Mouse (Mus musculus): ENCODE measurements around the gene Lrrc75b.
"Not testable (repeated sequence)": the region's sequence is repeated elsewhere in the genome, so short reads cannot be mapped to it uniquely, and the experiment has no call there.

Lrrc75b gene

GRCm38 (mm10) chr10:75534216-75534615, 25.9 kb downstream of the Lrrc75b start:
- no peak for DNase-seq (ENCODE audit: low read depth, low spot score)

- no peak for DNase-seq (ENCODE audit: low read depth, low spot score)
These were observed 28.5 kb downstream of the Lrrc75b start for GRCm38 (mm10) chr10:75531532-75532090.

- no peak for DNase-seq (ENCODE audit: low read depth, low spot score)
These were observed 29.8 kb downstream of the Lrrc75b start for GRCm38 (mm10) chr10:75530322-75530721.

- DNase-seq (ENCODE audit: low read depth, low spot score), result not testable (repeated sequence)
These were observed 34.7 kb downstream of the Lrrc75b start for GRCm38 (mm10) chr10:75525450-75525849.

GRCm38 (mm10) chr10:75521643-75522042, 38.5 kb downstream of the Lrrc75b start:
- no peak for DNase-seq (ENCODE audit: low read depth, low spot score)

- DNase-seq (ENCODE audit: low read depth, low spot score), result no peak
These were observed 39.5 kb downstream of the Lrrc75b start for GRCm38 (mm10) chr10:75520581-75520980.

GRCm38 (mm10) chr10:75517758-75518143, 42.4 kb downstream of the Lrrc75b start, which contains the start of gene Gucd1:
Gucd1 (minus strand) TSS chr10:75517972.
- peak; percentile 97 for DNase-seq (ENCODE audit: low read depth, low spot score)

- DNase-seq (ENCODE audit: low read depth, low spot score), result peak; percentile 98
These were observed 42.9 kb downstream of the Lrrc75b start, which contains the start of gene Snrpd3 for GRCm38 (mm10) chr10:75517073-75517757. Snrpd3 (plus strand) TSS chr10:75517551.

- DNase-seq (ENCODE audit: low read depth, low spot score), result peak; percentile 48
These were observed 43.4 kb downstream of the Lrrc75b start for GRCm38 (mm10) chr10:75516724-75517072.

GRCm38 (mm10) chr10:75516038-75516723, 43.9 kb downstream of the Lrrc75b start:
- no peak for DNase-seq (ENCODE audit: low read depth, low spot score)

GRCm38 (mm10) chr10:75515216-75516037, 44.7 kb downstream of the Lrrc75b start:
- no peak for DNase-seq (ENCODE audit: low read depth, low spot score)

GRCm38 (mm10) chr10:75514361-75514760, 45.8 kb downstream of the Lrrc75b start:
- DNase-seq (ENCODE audit: low read depth, low spot score), result no peak

GRCm38 (mm10) chr10:75513306-75514067, 46.6 kb downstream of the Lrrc75b start:
- DNase-seq (ENCODE audit: low read depth, low spot score), result no peak

- no peak for DNase-seq (ENCODE audit: low read depth, low spot score)
These were observed 47.3 kb downstream of the Lrrc75b start for GRCm38 (mm10) chr10:75512796-75513195.

GRCm38 (mm10) chr10:75511897-75512296, 48.2 kb downstream of the Lrrc75b start:
- no peak for DNase-seq (ENCODE audit: low read depth, low spot score)

GRCm38 (mm10) chr10:75511060-75511459, 49.1 kb downstream of the Lrrc75b start:
- DNase-seq (ENCODE audit: low read depth, low spot score), result no peak

- DNase-seq (ENCODE audit: low read depth, low spot score), result no peak
These were observed 49.7 kb downstream of the Lrrc75b start for GRCm38 (mm10) chr10:75510446-75510845.

- DNase-seq (ENCODE audit: low read depth, low spot score), result not testable (repeated sequence)
These were observed 54.2 kb downstream of the Lrrc75b start for GRCm38 (mm10) chr10:75505928-75506327.

GRCm38 (mm10) chr10:75505130-75505495, 55.0 kb downstream of the Lrrc75b start:
- no peak for DNase-seq (ENCODE audit: low read depth, low spot score)

GRCm38 (mm10) chr10:75504234-75505129, 55.6 kb downstream of the Lrrc75b start:
- DNase-seq (ENCODE audit: low read depth, low spot score), result peak; percentile 93

All from 3T3-L1 (cell line).